Mouse (Mus musculus) c-Kit-positive CD71-positive TER-119-negative erythroid progenitor cells, embryonic 14.5 days (primary cell): ENCODE results near the gene Dcaf12.

Source experiments
- DNase-seq: peaks from one replicate; pipeline ENCODE4 v3.0.0-alpha.2; 2013; ENCODE audit warnings: low read depth

Gene Dcaf12

DNA sequence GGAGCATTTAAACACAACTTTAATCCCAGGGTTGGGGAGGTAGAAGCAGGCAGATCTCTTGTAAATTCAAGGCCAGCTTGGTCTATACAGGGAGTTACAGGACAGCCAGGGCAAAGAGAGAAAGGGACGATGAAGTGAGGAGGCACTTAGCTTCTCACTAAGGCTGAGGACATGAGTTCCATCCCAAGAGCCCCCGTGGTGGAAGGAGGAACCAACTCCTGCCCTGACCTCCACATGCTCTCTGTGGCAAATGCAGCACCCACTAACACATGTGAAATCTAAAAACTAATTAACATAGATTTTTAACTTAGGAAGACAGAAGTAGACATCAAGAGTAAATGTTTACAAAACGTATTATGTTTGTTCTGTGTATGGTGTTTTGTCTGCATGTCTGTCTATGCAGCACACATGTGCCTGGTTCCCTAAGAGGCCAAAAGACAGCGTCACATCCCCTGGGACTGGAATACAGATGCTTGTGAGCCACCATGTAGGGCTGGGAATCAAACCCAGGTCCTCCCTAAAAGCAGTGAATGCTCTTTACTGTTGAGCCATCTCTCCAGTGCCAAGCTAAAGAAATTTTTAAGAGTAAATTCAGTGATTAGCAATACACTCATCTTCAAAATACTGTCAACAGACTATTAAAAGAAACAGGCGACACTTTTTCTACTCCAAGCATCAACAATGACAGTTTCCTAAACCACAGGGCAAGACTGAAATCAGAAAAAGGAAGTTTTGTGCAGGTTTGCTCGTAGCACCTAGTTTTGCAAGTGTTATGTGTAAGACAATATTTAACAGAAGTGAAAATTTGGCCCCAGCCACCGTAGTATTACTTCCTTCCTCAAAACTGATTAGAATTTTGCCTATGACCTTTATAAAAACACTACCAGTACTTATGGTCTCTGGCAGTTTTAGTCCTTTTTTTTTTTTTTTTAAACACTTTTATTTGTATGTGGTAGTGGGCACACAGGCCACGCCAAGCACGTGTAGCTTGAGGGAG, 3.8 kb downstream of the Dcaf12 start:
- no peak for DNase-seq

DNA sequence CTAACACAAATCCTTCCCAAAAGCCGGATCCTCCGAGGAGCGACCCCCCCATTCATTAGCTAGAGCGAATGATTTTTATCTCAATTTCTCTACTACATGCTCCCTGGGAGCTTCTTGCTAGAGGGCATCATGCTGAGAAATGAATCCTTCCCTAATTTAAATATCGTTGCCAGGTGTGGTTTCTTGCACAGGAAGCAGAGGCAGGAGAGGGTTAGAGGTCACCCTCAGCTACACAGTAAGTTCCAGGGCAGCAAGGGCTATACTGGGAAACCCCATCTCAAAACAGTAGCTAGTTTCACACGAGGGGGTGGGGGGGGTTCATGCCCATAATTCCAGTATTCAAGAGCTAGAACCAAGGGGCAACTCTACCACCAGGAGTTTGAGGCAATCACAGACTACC, 7.3 kb downstream of the Dcaf12 start:
- DNase-seq, result no peak

DNA sequence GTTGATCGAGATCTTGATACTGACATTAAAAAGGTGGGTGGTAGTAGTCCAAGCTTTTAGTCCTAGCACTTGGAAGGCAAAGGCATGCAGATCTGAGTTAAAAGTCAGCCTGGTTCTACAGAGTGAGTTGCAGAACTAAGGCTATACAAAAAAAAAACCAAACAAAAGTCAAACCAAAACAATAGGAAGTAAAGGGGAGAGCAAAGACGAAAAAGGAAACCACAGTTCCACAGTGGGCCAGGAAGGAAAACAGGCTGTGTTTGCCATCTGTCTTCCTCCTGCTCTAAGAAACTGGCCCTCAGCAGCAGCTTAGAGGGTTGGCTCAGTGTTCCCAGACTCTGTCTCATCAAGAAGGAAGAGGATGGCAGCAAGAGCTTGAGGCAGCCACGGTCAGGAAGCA, 10.4 kb downstream of the Dcaf12 start:
- DNase-seq, result no peak

DNA sequence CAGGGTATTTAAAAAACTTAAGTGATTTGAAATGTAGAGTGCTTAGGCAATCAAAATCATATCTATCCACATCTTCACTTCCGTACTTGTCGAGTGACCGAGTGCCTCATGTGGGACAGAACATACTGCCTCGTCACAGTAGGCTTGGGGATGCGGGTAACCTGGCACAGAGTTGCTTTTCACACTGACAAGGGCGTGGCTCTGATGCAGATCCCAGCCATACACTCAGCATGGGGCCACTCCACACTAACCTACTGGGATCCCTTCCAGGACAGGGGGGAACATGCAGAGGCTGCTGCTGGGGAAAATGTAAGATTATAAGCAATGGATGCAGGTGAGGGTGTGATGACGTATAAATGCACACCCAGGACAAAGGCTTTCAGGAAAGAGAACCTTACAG, 11.0 kb downstream of the Dcaf12 start:
- no peak for DNase-seq

DNA sequence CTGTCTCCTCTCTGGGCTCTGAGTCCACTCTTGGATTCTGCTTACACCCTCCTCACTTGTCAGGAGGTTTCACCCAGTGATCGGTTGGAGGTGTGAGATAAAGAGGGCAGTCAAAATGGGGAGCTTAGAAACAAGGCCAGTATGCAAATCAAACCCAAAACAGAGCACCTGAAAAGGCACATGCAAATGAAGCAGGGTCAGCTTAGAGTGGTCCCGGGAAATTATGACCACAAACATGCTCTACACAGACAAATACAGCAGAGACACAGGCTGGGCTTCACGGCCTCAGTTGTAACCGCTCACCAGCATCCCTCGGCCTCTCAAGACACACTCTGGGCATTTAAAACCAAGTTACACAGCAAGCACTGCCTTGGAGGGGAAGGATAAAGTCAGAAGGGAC, 15.7 kb downstream of the Dcaf12 start:
- DNase-seq, result no peak

DNA sequence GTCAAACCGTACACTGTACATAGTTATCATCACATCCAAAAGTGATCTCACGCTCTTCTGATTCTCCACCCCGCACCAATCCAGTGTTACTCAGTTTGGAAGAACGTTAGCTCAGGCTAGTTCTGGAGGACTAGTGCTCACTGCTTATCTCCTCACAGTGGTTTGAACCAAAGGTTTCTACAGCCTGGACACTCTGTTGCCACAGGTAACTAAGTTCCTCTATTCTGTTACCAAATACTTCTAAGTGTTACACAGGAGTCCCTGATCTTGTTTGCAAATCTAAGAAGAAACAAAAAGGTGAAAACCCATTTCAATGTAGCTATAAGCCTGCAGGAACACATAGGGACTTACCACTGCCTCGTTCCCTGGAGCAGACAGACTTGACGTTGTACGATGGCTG, 18.7 kb downstream of the Dcaf12 start:
- DNase-seq, result no peak

DNA sequence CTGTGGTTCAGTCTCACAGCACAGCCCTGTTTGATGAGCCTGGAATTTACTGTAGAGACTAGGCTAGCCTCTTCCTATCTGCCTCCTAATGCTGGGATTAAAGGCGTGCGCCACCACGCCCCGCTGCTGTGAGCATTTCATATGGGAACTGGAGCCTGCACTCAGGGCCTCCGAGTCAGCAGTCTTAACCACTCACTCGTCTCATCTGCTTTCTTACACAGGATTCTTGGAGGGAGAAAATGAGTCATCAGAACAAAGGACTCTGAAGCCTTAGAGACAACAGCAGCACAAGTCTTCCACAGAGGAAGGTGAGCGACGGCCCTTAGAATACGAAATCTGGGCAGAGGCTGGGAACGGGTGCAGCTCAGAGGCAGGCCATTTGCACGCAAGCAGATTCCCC, 19.2 kb downstream of the Dcaf12 start:
- DNase-seq, result no peak

DNA sequence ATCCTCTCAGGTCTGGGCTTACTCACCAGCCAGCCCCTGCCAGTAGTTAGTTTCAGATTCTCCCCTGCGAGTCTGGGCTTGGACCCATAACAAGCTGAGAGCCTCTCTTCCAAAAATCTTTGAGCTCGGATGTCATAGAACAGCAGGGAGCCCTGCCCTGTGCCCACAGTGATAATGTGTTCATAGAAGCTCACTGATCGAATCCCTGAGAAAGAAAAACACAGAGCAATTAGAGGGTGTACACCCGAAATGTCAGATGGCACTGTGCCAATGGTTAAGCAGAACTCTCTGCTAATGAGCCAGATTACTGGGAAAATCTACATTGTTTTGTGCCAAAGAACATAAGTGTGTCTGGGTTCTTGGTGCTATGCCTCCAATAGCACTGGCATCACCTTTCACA, 20.8 kb downstream of the Dcaf12 start:
- no peak for DNase-seq

DNA sequence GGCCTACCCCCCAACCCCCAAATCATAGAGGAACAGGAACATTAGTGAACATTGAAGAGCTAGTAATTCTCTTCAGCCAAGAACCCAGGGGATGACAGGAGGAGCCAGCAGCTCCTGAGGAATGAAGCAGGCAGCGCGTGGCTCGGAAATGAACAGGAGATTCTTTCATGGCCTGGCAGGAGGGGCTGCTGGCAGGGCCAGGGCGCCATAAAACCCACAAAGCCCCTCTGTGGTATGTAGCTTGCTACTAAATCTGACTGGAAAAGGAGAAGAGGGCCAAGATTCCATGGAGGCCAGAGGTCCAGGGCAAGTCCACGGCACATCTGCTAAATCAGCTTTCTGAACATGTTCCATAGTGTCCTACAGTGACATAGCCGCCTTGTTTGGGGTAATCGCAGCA, 24.9 kb downstream of the Dcaf12 start:
- no peak for DNase-seq

DNA sequence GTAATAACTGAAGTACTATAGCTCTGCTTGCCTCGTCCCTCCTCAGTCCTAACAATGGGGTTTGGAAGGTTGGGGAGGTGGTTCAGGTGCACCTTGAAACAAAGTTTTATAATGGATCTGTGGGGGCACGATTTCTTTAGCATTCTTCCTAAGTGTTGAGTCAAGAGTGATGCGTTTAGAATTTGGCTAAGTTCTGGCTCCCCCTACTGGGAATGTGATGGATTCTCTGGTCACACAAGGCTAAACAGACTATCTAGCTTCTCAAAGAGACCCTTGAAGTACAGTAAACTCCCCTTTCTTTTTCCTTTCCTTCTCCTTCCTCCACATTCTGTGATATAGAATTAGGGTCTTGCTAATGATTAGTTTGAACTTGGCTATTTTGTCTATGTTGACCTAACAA, 28.3 kb downstream of the Dcaf12 start:
- DNase-seq, result no peak

DNA sequence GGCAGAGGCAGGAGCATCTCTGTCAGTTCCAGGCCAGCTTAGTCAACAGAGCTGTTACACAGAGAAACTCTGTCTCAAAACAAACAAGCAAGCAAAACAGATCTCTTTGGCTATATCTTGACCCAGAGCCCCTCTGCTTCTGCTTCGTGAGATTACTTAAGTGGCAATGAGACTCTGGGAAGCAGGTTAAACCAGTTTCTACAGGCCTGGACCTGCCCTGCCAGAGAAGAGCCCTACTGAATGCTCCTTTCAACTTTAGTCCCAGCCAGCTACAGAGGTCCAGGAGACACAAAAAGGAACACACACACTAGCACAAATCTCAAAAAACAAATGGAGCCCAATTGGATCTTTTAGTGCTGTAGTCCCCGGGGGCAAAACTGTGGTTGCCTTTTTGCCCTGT, 30.6 kb downstream of the Dcaf12 start:
- DNase-seq, result no peak

DNA sequence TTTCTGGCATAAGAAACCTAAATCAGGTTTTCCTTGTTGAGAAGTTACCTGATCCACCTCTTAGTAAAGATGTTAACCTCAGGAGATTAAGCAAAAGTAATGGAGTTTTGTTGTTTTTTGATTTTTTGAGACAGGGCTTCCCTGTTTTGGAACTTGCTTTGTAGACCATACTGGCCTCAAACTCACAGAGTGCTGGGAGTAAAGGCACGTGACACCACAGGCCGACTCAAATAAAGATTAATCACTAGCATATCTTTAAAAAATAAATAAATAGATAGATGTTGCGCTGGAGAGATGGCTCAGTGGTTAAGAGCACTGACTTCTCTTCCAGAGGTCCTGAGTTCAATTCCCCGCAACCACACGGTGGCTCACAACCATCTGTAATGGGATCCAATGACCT, 38.8 kb downstream of the Dcaf12 start:
- DNase-seq, result peak; percentile 15

DNA sequence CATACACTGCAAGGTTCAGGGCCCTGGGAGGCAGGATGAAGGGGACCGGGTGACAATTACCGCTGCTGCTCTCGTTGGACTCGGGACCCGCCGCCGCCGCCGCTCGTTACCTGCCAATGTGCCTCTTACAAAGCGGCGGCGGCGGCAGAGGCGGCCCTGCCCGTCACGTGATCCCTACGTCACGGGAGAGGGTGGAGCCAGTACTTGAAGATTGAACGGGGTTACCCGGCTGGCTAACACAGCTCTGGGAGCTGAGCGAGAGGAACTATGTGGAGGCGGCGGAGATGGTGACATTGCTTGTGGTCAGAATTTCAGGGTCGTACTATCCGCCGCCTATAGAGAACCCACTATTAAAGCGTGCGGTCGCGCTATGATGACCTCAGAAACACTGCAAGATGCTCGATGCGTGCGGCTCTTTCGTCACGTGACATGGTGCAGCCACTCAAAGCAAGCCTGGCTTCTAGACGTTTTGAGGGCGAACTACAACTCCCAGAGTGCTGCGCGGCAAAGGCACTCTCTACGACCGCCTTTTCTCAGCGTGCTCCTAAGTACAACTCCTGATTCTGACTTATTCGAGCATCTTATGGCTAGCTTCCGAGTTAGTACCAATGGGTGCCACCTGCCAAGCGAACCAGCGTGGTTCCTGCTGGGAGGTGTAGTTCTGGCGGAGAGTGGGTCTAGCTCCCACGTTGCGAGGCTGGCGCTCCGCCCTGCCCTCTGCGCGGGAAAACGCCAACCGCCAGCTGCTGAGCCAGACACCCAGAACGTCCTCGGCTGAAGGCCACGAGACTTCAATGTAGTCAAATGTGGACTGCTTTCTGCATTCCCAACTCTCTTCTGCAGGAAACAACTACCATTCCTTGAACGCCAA, 39.5 kb downstream of the Dcaf12 start, which contains the start of gene Ubap2:
TSS of gene Ubap2 (minus strand) at position 165 of the 871 bp plus-strand sequence.
- DNase-seq, result peak; percentile 99

DNA sequence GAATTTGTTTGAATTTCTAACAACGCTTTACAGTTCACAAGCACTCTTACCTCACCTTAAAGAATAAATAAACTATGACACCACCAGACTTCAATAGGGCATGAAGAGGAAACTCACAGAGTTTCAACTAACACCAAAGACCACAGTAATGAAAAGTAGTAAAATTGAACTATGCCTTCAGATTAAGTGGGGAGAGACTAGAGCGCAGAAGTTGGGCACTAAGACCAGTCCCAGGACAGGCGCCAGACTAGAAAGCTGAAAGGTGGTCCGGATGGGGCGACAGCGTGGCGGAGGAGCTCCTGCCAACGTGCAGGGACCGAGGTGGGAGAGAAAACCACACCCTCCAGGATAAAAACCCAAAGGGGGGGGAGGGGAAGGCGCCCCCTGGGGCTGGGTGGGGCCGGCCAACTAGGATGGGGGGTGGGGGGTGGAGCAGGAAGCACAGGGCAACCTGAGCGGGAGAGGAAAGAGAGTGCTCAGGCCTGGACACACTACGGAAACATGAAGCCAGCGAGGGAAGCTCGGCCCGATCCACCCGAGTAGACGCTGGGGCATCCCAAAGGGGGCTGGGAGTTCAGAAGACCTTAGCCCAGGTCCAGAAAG, 40.2 kb downstream of the Dcaf12 start:
- peak; percentile 30 for DNase-seq

DNA sequence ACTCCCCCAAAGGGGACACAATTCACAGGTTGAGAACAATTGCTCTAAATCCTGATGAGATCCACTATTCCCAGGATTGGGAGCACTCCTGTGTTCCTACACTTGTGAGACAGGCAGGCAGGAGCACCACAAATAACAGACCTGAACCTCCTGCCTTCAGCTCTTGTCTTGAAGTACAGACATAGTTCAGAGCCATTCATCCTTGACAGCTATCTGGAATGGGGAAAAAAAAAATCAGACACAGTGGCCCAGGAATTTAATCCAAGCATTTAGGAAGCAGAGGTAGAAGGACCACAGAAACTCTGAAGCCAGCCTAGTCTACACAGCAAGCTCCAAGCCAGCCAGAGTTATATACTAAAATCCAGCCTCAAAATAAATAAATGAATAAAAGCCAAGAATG, 46.6 kb downstream of the Dcaf12 start:
- no peak for DNase-seq

DNA sequence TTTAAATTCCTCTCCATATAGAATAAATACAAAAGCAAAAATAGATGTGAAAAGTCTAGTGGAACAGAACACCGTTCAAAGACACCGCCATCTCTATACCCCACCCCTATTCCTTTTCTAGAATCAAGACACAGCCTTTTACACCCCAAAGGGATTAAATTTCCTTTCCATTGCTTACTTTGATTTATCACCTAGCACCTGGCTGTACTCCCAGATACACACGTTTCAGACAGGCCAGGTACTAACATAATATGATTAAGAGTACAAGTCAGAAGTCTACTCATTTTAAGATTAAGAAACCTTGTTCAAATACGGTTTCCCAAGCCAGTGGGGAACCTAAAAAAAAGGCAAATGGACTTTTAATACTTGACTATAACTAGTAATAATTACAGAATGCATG, 48.3 kb downstream of the Dcaf12 start:
- no peak for DNase-seq

DNA sequence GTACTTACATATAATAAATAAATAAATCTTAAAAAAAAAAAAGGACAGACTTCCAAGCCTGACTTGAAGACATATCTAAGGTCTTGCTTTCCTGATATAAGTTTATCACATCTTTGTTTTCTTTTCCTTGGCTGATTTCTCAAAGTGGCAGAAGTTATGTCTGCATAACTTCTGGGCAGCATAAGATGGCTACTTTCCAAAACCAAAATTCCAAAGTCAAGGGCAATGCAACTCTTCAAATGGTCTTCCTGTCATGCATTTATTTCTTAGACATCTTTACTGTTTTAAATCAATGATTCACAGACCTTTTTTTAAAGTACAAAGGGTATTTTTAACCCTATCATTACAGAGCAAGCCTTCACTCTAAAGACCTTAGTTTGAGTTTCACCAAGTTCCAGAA, 54.0 kb downstream of the Dcaf12 start:
- DNase-seq, result no peak

DNA sequence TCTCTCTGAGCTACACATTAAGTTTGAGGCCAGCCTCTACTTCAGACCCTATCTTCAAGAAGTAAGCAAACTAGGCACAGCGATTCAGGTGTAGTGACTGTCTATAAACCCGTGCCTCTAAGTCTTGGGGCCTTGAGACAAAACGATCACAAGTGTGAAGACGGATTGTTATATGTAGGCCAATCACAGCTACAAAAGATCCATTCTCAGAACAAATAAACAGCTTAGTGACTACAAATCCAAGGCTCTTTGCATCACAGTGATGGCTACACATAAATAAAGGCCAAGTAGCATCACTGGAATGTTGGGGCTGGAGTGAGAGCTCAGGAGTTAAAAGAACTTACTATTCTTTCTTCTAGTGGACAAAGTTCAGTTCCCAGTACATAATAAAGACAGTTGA, 55.7 kb downstream of the Dcaf12 start:
- no peak for DNase-seq

DNA sequence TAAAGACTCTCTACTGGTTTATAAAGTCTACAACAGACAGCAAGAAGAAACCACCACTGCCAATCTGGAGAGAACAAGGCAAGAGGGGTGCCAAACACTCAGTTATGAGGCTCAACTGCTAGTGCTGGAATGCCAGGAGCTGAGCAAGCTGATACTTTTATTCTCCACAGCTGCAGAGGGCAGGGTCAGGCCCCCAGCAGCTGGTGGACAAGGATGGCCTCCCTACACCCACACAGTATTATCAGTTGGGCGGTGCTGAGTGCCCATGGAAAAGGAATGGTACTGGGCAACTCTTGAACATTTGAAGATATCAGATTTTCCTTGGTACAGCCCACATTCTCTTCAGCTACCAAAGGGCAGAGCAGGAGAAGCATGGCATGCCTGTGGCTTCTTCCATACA, 56.9 kb downstream of the Dcaf12 start:
- DNase-seq, result no peak

DNA sequence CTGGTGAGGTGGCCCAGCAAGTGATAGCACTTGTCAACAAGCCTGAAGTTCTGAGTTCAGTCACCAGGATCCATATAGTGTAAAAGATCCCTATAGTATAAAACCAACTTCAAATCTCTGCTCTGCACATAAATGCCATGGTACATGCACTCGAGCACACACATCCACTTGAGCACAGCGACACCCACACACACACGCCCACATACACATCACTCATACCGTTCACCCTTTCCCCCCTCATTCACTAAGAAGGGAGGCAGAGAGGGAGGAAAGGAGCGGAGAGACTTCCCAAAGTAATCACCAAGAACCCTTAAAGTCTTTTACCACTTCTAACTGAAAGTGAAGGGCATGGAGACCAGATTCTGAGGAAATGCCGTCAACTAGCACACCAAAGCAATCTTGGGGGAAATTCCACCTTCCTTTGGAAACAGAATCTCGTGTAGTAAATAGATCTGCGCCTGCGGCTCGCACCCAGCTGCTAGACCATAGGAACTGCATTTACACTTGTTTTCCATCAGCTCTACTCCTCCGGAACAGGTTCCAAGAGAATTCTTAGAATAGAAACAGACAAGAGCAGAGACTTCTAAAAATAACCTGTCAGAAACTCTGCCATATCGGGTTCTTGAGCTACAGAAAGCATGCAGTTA, 59.0 kb downstream of the Dcaf12 start:
- no peak for DNase-seq

DNA sequence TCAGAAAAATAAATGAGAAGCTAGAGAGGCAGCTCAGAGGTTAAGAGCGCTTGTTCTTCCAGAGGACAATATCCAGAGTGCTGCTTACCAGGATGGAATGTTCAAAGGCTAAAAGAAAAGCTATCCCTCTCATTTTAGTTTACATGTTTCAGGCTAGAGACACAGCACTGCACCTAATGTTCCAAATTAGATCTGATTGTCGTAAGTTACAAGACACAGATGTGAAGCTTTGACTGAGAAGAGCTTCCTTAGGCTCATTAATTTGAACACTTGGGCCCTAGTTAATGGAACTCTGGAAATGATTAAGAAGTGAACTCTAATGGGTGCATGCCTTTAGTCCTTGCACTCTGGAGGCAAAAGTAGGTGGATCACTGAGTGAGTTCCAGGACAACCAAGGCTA, 60.9 kb downstream of the Dcaf12 start:
- no peak for DNase-seq

DNA sequence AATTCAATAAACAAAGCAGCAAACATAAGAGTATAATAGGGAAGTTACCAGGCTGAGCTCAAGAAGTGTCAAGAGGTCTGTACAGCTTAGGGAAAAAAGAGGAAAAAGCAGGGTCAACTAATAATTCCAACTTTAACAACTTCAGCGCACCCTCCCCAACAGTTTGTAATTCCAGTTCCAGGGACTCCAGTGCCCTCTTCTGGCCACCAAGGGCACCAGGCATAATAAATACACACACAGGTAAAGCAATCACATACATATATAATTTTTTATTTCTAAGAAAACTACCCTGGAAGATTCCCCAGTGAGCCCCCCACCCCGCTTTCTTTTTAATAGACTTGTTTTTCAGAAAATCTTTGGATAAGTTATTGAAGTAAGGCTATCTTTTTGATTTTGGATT, 69.3 kb downstream of the Dcaf12 start:
- no peak for DNase-seq
